Mouse (Mus musculus) E14TG2a.4 (cell line): ENCODE measurements at regions not wholly inside any gene's neighbourhood (a gene's known extent, or its start where the extent isn't known, plus 50 kb on each side); places are given as distances from the start of the nearest gene placed in this dataset.

Source experiments
- CTCF ChIP-seq: conservative IDR thresholded peaks from 2 replicates; pipeline ENCODE4 v1.5.1; 2014; ENCODE audit warnings: low read length
- NANOG ChIP-seq: IDR thresholded peaks from 2 replicates; pipeline ENCODE4 v1.6.1; 2014; ENCODE audit warnings: borderline replicate concordance, low read length, mixed read lengths
- POU5F1 ChIP-seq: IDR thresholded peaks from 2 replicates; pipeline ENCODE4 v1.6.1; 2014; ENCODE audit warnings: low read length, borderline replicate concordance

DNA sequence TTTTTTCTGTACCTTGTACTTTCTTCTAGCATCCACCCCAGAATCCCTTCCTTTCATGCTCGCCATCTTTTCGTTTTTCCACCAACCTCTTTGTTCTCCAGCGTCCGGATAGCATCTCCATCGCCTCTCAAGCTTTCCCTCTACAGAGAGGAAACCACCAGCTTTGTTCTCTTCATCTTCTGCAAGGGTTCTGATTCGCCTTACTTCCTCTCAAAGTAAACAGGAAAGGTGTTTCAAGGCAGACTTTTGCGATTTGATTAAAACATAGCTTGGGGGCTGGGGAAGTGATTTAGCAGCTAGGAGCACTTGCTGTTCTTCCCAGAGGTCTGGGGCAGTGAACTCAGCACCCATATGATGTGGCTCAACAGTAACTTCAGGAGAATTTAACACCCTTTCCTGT is 71.4 kb downstream of the Emp1 start:
- no peak for TF ChIP-seq CTCF
- no peak for TF ChIP-seq NANOG
- no peak for TF ChIP-seq POU5F1
